Mouse (Mus musculus) heart, postnatal 36 days (tissue): ENCODE results near the gene Lars2. TPM values are rescaled to one million over a fixed set of nuclear protein-coding genes. Genes with fewer than 3 reads are reported as not detected.
A peak's percentile ranks its signal among the peaks of the same experiment; 100 is the strongest.
"Not testable (repeated sequence)": the region's sequence is repeated elsewhere in the genome, so short reads cannot be mapped to it uniquely, and the experiment has no call there.

Source experiments
- DNase-seq, 2 experiments: peaks; one replicate each; pipeline ENCODE4 v3.0.0; 2021 to 2022
- intact Hi-C: fragments of 180-260 bp; cut with DNase I; formaldehyde crosslinking; loops from one replicate; pipeline ENCODE4 v1.15.1; 2025
- total RNA-seq, 2 experiments: library from RNA; stranded (reverse); gene quantifications; 2 replicates each; pipeline ENCODE4 v1.2.3; 2021

Lars2 gene
- total RNA-seq, 2 experiments from 2014 or later, result 61.8 to 2,429 TPM

DNA sequence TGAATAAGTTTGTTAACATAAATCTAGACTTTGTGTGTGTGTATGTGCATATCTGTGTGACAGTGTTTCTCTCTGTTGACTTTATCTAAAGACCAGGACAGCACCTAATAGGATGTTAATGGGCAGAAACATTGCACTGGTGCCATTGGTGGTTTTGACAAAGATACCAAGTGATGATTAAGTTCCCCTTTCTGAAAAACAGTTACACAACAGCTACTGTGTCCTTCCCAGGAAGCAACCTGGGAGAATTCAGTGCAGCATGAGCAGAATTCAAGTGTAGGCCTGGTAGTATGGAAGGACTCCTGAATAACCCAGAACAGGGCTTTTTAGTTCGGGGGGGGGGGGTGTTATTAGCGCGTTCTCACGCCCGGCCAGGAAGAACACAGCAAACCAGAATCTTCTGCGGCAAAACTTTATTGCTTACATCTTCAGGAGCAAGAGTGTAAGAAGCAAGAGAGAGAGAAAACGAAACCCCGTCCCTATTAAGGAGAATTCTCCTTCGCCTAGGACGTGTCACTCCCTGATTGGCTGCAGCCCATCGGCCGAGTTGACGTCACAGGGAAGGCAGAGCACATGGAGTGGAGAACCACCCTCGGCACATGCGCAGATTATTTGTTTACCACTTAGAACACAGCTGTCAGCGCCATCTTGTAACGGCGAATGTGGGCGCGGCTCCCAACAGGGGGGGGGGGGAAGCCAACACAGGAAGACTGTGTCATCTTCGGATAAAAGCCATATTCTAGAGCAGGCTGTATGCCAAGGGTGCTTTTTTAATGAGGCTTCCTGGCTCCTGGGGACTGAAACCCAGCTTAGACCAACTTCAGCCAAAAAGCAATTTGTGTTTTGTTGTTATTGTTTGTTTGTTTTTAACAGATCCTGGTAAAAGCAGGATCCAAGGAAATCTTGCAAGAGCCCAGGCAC lies 21.6 kb downstream of the Lars2 start:
- intact Hi-C loops, DNase-seq: not testable (repeated sequence)

DNA sequence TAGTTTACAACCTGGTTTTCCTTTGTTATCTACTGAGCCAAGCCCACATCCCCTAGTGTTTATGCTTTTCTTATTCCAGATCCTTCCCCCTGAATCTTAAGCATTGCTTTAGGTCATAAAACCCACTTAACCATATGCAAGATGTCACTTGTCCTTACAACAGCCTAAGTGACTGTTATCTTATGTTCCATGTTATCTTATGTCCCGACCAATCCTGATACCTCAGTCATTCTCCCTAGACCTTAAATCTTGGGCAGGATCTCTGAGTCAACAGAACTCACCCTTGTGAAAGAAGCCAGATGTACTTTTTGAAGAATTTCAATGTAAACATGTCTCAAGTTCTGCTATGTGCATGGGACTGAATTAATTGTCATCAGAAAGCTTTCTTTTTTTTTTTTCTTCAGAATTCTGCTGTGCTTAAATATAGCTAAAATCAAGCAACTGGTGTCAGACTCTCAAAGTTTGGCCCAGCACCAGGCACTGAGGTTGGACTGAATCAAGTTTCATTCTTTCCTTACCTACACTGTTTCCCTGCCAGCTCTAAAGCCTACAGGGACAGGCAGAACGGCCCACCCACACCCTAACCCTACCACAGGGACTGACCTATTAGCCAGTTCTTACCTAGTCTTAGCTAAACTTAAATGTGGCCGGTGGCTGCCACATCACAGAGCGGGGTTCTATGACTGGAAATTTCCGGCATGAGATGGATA lies 24.6 kb downstream of the Lars2 start:
- DNase-seq, result no peak
- intact Hi-C loops, result no loop called here

DNA sequence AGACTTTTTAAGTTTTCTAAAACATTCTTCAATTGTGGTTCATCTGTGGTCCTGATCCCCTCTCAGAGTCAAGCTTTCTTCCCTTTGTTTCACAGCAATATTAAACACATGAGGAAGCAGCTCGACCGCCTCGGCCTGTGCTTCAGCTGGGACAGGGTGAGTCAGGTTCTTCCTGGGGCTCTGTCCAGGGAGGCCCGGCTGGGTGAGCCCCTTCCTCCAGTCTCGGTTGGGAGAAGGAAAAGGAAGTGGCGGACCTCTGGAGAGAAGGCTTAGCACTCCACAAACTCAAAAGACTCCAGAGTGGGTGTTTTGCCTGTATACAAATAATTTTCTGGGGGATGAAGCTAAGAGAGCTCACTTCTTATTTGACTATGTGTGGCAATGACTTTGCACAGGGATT lies 28.1 kb downstream of the Lars2 start:
- intact Hi-C loops, result no loop called here
- DNase-seq, result no peak

DNA sequence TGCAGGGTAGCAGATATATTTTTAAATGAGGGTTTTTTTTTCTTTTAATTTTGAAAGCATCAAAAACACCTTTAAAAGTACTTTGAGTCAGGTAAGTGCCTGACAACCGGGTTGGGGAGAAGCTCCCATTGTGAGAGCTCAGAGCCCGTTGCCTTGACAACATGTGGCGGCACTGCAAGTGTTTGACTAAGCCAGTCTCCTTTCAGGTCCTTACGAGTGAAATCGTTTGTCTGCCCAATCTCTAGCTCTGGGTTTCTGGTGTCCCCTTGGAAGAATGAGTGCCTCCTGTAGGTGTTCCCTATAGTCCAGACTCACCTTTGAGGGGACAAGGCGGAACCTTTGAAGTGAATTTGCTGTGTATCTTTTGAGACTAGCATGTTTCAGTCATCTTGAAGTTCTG lies 31.0 kb downstream of the Lars2 start:
- intact Hi-C loops, result no loop called here
- no peak for DNase-seq

DNA sequence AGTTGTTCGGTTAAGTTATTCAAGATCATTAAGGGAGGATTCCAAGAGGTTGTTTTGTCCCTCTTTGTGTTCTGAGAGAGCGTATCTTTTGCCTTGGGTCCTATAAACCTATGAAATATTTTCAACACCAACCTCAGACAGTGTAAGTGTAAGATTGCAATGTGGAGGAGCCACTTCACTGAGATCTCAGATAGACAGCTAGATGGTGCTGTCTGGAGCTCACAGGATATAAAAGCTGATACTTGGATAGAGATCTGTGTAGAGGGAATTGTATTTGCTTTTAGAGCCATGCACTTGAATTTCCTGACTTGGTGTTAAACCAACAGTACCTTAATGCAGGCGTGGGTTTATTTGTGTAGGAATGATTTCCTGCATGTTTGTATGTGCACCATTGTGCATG lies 35.5 kb downstream of the Lars2 start:
- DNase-seq, result no peak
- intact Hi-C loops, result no loop called here

DNA sequence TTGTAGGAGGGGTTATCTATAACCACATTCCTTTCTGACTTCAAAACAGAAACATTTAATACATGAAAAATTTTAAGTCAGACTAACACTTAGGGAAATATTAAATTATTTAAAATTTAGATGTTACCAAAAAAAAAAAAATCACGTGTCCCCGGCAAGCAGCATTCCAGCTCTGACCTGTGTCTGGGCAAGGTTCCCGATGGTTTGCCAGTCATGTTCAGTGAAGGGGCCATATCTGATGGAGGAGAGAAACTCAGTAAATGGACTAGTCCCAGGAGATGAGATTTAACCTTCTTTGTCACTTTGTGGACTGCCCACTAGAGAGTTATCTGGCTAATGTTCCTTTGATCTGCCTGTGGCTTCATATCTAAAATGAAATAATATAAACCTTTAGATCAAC lies 36.3 kb downstream of the Lars2 start:
- intact Hi-C loops, result no loop called here
- DNase-seq, result no peak

DNA sequence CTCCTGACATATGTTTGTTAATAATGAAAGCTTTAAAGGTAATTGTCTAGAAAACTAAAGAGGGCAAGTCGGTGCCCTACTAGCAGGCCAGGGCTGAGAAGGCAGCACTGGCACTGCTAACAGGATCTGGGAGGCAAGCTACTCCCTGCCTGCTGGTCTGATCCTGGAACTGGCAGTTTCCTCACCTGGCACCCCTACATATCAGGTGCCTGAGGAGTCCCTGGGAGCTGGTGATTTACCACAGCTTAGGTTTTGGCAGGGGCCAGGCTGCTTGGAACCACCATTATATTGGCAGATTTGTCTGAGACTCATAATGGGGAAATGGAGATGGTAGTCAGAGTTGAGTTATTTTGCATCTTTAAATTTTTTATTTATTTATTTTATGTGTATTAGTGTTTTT lies 38.5 kb downstream of the Lars2 start:
- intact Hi-C loops, result no loop called here
- no peak for DNase-seq

DNA sequence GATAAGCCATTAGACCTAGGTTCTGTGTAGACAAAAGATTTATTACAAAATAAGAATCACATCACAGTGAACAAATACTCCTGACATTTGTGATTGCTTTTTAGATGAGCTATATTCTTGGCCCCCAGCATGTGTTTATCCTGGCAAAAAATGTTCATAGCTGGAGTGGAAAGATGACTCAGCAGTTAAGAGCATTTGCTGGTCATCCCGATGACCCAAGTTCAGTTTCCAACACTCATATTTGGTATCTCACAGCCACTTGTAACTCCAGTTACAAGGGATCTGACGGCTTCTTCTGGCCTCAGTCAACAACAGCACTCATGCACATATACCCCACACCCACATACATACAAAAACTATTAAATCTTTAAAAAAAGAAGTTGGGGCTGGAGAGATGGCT lies 42.0 kb downstream of the Lars2 start:
- intact Hi-C loops, result no loop called here
- DNase-seq, result no peak

DNA sequence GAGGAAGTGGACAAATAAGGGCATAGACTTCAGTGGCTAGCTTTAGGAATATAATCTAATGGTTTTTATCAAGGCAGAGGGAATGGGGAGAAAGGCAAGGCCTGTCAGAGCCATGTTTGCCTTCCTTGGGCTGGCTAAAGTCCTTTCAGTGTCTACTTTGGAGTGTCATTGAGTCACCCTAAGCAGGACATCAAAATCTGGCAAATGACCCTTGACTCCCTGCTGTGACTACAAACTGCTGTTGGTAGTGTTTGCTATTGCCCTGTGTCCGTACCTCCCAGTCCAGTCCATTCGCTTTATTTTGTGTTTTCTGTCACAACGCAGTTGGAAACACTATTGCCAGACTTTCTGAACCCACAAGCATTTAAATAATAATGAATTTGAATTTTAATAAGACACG lies 63.1 kb downstream of the Lars2 start:
- no peak for DNase-seq
- intact Hi-C loops, result no loop called here

DNA sequence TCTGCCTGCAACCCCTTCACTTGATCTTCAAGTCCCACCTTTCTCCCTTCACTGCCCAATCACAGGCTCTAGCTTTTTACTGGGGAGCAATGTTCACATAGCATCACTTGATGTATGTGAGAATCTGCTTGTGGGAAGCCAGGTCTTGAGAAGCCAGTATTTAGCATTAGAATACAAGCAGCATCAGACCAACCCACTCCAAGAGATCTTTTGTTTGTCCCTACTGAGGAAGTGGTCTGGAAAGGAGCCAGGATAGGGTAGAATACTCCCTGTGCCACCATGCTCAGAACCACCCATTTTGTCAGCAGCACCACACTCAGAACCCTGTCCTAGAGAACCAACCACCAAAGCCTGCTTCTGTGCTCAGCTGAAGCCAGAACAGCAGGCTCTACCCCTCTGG lies 64.2 kb downstream of the Lars2 start:
- intact Hi-C loops, result no loop called here
- DNase-seq, result no peak

DNA sequence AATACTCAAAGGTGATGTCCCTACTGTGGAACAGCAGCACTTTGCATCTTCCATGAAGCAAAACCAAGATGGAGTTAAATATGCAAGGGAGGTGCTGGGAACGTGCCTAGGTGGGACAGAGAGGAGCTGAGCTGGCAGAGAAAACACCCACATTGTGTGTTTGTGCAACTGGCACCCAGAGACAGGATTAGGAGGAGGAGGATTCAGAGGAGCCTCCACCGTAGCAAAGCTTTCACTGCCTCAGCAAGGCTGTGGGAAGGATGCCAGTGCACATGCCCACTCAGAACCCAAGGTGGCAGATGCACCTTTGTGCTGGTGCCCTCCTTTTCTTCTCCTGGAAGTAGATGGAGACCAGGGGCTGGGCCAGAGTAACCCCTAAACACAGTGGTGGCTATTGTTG lies 71.5 kb downstream of the Lars2 start:
- DNase-seq, result no peak
- intact Hi-C loops, result loop anchor here (5.0 kb wide), 1 partner anchor 701 kb away; no protein-coding TSS in a partner anchor

DNA sequence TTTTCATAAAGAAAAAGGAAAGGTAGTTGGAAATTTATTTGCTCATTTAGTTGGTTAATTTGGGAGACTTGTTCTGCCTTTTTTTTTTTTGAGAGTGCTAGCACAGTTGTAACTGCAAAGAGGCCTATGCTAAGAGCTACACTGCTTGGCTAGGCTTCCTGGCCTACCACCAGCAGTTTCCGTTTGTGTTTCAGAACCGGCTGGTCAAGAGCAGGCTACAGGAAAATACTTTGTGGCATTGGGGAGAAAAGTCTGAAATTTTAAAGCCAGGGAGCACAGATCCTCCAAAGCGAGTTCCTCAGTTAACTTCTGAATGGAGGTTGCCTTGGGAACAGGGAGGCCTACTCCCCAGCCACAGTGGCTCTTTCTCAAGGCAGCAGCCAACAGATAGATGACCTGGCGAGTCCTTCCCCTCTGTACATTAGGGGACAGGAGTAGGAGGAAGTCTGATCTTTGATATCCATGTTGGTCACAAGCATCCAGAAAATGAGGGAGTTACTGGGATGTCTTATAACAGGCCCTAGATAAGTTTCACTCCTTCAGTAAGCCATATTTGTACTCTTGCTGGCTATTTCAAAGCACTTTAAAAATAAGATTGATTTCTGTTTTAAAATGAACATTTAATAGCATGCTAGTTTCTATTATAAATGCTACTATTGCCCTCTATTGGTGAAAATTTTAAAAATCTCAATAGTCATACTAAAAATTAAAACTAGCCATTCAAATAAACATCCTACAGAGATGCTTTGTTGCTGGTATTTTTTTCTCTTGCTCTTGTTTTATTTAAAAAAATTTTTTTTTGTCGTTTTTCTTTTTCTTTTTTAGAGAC lies 73.7 kb downstream of the Lars2 start:
- peak in 1 of 2 experiments; percentile 37 for DNase-seq
- intact Hi-C loops, result loop anchor here (1.0 to 2.0 kb wide), 2 partner anchors 181 to 282 kb away; no protein-coding TSS in a partner anchor

DNA sequence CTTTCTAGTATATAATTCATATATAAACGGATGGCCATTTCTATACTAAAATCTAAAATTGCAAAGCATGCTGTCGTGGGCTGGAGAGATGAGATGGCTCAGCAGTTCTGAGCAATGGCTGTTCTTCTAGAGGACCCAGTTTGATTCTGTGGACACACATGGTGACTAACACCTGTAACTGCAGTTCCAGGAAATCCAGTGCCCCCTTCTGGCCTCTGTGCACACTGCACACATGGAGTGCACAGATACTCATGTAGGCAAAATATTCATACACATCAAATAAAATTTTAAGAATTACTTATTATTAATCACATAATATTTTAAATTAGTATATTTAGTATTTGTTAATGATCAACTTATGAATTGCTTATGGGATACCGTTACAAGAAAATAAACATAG lies 80.4 kb downstream of the Lars2 start:
- DNase-seq, intact Hi-C loops: not testable (repeated sequence)

DNA sequence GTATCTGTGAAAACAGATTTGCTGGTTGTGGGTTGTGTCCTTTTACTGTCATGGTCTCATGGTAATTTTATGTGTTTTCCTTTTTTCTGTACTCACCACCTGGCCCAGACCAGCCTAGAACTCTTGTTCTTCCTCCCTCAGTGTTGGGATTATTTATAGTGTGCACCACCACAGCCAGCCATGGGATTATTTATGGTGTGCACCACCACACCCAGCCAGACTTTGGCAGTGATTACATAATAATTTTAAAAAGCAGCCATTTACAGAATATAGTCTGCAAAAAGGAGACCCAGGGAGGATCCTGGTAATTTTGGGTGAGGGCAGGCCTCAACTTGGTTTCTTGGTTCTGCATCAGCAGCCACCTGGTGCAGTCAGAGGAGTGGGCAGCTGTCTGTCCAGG lies 81.9 kb downstream of the Lars2 start:
- no peak for DNase-seq
- intact Hi-C loops, result no loop called here

DNA sequence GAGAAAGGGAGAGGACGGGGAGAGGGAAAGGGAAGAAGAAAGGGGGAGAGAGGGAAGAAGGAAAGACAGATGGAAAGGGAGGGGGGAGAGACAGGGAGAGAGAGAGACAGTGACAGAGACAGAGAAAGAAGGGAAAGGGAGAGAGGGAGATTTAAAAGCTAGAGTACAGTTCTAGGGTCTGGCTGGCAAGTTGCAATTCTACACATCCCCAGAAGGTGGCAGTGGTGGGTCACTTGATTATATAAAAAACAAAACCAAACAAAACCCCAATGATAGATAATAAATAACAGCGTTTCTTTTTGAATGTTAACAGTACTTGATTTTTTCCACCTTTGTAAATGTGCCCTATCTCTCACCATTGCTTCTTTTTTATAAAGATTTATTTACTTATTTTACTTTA lies 83.4 kb downstream of the Lars2 start:
- intact Hi-C loops, result loop anchor here (1.0 kb wide), 1 partner anchor 54 kb away; no protein-coding TSS in a partner anchor
- peak; percentile 67 to 75 for DNase-seq

DNA sequence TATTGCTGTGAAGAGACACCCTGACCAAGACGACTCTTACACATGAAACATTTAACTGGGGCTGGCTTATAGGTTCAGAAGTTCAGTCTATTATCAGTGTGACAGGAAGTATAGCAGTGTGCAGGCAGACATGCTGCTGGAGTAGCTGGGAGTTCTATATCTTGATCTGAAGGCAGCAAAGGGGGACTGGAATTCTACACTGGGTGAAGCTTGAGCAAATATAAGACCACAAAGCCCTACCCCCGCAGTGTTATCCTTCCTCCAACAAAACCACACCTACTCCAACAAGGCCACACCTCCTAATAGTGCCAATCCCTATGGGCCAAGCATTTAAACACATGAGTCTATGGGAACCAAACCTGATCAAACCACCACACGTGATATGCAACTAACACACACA lies 85.0 kb downstream of the Lars2 start:
- intact Hi-C loops, result no loop called here
- DNase-seq, result no peak

DNA sequence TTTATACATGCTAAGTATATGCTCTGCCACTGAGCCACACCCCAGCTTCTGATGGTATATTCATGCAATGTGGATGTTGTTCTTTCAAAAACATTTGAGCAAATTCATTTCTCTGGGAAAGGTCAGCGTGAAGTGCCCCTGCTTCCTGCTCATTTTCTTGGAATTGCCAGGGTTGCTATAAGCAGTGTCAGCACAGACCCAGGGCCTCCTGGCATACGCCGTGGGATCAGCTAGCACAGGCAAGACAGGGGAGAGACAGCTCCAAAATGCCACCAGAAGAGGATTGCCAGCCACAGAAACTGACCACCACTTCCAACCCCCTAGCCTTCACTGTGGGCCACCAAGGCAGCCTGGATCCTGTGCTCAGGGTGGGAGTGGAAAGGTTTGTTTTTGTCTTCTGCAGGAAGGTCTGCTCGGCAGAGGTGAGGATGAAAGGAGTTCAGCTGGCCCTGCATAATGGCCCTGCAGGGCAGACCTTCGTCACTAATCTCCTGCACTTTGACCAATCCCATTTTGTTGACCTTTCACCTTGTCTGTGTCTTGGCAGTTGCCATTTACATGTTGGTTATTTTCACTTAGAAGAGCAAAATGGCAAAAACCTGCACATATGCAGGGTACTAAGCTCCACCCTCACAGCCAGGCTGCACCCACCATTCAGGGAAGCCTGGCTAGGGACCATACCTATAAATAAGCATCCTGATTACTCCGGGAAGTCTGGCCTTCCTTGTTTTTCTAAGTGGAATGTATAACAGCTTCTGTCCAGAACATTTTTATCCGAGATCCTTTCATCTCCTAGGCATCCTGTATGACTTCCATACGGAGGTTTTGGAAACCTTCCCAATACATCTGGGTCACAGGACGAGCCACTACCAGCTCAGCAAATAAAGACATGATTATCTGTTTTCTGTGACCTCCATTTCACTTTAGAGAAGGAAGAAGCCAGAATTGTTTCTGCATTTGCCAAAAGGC lies 90.2 kb downstream of the Lars2 start:
- intact Hi-C loops, result no loop called here
- DNase-seq, result no peak

DNA sequence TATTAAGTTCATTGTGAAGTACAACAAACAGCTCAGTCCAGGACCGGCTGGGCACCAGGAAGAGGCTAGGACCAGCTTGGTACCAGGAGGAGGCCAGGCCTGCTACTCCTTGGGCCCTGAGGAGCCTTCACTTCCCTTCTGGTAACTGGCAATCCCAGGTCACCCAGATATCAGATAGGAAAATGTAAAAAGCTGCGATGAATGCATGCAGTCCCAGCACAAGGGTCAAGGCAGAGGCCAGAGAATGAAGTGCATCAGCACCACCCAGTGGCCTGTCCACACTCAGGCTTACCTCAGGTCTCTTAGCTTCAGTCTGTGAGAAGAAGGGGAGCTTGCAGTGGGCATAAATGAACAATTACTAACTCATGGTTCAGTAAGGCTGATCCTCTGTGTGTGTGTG lies 90.9 kb downstream of the Lars2 start:
- intact Hi-C loops, result no loop called here

DNA sequence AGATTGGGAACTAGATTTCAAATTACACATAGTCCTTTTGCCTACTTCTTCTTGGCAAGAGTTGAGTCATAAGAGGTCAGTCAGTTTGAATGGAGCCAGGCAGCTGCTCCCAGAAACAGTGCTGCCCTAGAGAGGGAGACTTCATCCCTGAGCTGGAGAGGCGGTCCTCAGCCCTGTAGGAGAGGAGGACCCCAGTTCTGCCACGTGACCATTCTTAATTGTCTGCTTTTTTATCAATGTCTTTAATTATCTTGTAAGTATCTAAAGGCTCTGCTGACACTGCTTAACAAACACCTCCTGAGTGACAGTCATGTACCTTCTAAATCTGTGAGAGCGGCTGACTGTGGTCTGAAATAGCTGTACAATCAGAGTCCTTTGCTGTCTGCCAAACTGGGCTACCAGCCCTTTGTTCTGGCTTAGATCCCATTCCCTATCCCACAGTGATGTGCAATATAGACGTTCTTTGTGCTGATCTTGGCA lies 100.5 kb downstream of the Lars2 start:
- DNase-seq, result peak in 1 of 2 experiments; percentile 56
- intact Hi-C loops, result no loop called here

More for the DNA sequence above, 90.9 kb downstream of the Lars2 start:
- peak; percentile 40 to 48 for DNase-seq
